Mouse (Mus musculus): Measurements from ENCODE around the gene Ddit4.
"Not testable (repeated sequence)": the region's sequence is repeated elsewhere in the genome, so short reads cannot be mapped to it uniquely, and the experiment has no call there.

Ddit4 gene

GRCm38 (mm10) chr10:59951211-59952151 lies at the start of gene Ddit4:
TSS of gene Ddit4 (minus strand) at chr10:59951834.
- DNase-seq (ENCODE audit: low read depth in 1 of 2, low spot score in 2 of 2): peak; percentile 92 to 95

GRCm38 (mm10) chr10:59999057-59999456 lies 47.4 kb upstream of the Ddit4 start:
- no peak for DNase-seq (ENCODE audit: low read depth in 1 of 2, low spot score in 2 of 2)

GRCm38 (mm10) chr10:59997591-59997990 lies 46.0 kb upstream of the Ddit4 start:
- peak in 1 of 2 experiments; percentile 14 for DNase-seq (ENCODE audit: low read depth in 1 of 2, low spot score in 2 of 2)

GRCm38 (mm10) chr10:59995889-59996288 lies 44.3 kb upstream of the Ddit4 start:
- DNase-seq (ENCODE audit: low read depth in 1 of 2, low spot score in 2 of 2): no peak

GRCm38 (mm10) chr10:59993813-59994212 lies 42.2 kb upstream of the Ddit4 start:
- DNase-seq (ENCODE audit: low read depth in 1 of 2, low spot score in 2 of 2): not testable (repeated sequence)

- no peak for DNase-seq (ENCODE audit: low read depth in 1 of 2, low spot score in 2 of 2)
Measured at GRCm38 (mm10) chr10:59992024-59992423, 40.4 kb upstream of the Ddit4 start.

GRCm38 (mm10) chr10:59991262-59991880 lies 39.7 kb upstream of the Ddit4 start:
- no peak for DNase-seq (ENCODE audit: low read depth in 1 of 2, low spot score in 2 of 2)

GRCm38 (mm10) chr10:59990393-59990792 lies 38.8 kb upstream of the Ddit4 start:
- DNase-seq (ENCODE audit: low read depth in 1 of 2, low spot score in 2 of 2): no peak

GRCm38 (mm10) chr10:59988036-59988435 lies 36.4 kb upstream of the Ddit4 start:
- DNase-seq (ENCODE audit: low read depth in 1 of 2, low spot score in 2 of 2): no peak

GRCm38 (mm10) chr10:59982379-59982873 lies 30.8 kb upstream of the Ddit4 start:
- no peak for DNase-seq (ENCODE audit: low read depth in 1 of 2, low spot score in 2 of 2)

- no peak for DNase-seq (ENCODE audit: low read depth in 1 of 2, low spot score in 2 of 2)
Measured at GRCm38 (mm10) chr10:59981792-59982191, 30.2 kb upstream of the Ddit4 start.

GRCm38 (mm10) chr10:59981336-59981735 lies 29.7 kb upstream of the Ddit4 start:
- no peak for DNase-seq (ENCODE audit: low read depth in 1 of 2, low spot score in 2 of 2)

GRCm38 (mm10) chr10:59980815-59981244 lies 29.2 kb upstream of the Ddit4 start:
- DNase-seq (ENCODE audit: low read depth in 1 of 2, low spot score in 2 of 2): peak; percentile 79 to 87

- DNase-seq (ENCODE audit: low read depth in 1 of 2, low spot score in 2 of 2): no peak
Measured at GRCm38 (mm10) chr10:59978873-59979743, 27.5 kb upstream of the Ddit4 start.

- DNase-seq (ENCODE audit: low read depth in 1 of 2, low spot score in 2 of 2): no peak
Measured at GRCm38 (mm10) chr10:59978401-59978800, 26.8 kb upstream of the Ddit4 start.

GRCm38 (mm10) chr10:59977715-59978343 lies 26.2 kb upstream of the Ddit4 start:
- no peak for DNase-seq (ENCODE audit: low read depth in 1 of 2, low spot score in 2 of 2)

- DNase-seq (ENCODE audit: low read depth in 1 of 2, low spot score in 2 of 2): no peak
Measured at GRCm38 (mm10) chr10:59977141-59977540, 25.5 kb upstream of the Ddit4 start.

GRCm38 (mm10) chr10:59974786-59975185 lies 23.2 kb upstream of the Ddit4 start:
- DNase-seq (ENCODE audit: low read depth in 1 of 2, low spot score in 2 of 2): no peak

GRCm38 (mm10) chr10:59974191-59974664 lies 22.6 kb upstream of the Ddit4 start:
- DNase-seq (ENCODE audit: low read depth in 1 of 2, low spot score in 2 of 2): peak in 1 of 2 experiments; percentile 41

- no peak for DNase-seq (ENCODE audit: low read depth in 1 of 2, low spot score in 2 of 2)
Measured at GRCm38 (mm10) chr10:59973400-59973799, 21.8 kb upstream of the Ddit4 start.

All from monocyte, adult 2 months (primary cell).